Mouse (Mus musculus): ENCODE measurements around the gene Ttll1. TPM values are rescaled to one million over a fixed set of nuclear protein-coding genes. Genes with fewer than 3 reads are reported as not detected.

Gene Ttll1
- total and polyA plus RNA-seq, 3 experiments = 4.5 to 13.6 (median 7.4) TPM

DNA sequence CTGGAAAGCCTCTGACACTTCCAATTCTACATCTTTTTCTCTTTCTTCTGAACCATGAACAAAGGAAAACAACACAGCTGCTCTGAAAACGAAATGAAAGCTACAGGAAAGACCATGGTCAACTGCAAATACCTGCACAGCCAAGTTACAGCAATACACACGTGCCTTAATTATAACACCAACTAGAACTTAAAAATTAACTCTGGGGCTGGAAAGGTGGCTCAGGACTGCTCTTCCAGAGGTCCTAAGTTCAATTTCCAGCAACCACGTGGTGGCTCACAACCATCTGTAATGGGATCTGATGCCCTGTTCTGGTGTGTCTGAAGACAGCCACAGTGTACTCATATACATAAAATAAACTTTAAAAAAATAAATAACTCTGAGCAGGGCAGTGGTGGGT is 55.7 kb downstream of the Ttll1 start:
- DNase-seq = no peak

DNA sequence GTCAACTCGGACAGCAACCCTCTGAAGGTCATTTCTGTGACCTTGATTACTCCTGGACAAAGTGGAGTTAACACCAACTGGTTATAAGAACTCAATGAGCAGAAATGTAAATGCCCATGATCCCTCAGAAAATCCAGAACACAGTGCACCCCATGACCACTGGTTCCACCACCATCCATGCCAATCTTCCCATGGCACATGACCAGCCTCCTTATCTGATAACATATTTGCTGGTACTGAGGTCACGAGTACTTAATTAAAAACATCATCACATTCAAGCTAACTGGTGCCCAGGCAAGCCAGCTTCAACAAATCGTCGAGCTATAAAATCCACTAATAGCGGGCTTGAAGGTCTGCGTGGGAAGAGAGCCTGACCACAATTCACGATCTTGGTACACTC is 56.3 kb downstream of the Ttll1 start:
- no peak for DNase-seq

DNA sequence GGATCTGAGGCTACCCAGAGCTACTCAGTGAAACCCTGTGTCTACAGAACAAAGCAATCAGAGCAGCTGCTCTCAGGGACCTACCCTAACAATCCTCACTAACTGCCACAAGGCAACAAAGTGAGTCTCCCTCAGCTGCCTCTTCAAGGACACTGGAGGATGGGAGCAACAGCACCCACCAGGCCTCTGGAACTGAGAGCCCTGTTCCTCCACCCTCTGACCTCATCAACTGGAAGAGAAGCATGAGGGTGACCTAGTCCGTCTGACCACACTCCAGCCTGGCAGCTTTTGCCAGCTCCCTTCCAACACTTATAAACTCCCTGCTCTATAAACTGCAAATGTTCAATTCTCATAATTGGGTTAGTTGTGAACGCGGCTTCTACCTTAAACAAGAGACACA is 56.8 kb downstream of the Ttll1 start:
- DNase-seq = peak; percentile 72

DNA sequence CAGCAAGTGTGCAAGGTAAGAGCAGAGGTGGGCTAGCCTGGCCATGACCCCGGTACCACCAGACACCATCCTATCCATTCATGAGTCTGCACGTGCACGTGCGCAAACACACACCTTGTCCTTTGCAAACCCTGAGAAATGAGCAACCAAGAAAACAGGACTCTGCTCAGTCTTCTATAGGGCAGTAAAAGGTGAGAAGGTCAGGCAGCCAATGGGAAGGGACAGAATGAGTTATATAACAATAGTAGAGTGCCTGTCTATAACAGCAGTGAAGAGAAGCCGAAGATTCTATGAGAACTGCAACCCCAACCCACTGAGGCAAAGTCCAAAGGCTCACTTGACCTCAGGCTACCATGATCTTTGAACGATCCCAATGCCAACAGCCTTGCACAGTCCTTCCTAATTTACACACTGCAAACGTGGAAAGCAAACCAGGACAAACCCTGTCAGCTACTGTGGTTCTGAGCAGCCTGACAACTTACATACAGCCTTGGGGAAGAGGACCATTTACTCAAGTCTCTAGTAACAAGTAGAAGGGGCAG is 58.4 kb downstream of the Ttll1 start:
- DNase-seq = no peak

DNA sequence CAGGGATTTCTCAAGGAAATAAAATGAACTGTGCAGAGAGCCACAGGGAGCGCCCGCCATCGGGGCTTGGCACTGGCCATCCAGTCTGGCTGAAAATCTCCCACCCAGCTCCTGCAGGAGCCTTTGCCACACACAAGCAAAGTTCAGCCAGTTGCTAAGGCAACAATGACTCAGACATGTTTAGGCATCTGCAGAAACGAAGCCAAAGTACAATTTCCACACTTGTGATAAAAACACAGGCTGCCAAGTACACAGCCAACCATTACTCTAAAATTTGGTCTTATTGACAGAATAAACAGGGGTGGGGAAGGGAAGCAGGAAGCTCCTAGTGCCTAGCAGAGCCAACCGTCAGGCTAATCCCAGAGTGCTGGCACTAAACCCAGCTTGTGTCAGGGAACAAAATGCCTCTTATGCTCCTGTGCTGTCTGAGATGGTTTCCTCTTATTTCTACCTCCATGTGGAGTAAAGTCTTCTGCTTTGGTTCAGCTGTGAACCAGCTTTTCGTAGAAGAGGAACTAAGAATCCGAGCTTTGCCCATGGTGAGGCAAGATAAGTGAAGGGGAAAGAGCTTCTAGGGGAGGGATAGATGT is 59.0 kb downstream of the Ttll1 start:
- DNase-seq = peak; percentile 77

DNA sequence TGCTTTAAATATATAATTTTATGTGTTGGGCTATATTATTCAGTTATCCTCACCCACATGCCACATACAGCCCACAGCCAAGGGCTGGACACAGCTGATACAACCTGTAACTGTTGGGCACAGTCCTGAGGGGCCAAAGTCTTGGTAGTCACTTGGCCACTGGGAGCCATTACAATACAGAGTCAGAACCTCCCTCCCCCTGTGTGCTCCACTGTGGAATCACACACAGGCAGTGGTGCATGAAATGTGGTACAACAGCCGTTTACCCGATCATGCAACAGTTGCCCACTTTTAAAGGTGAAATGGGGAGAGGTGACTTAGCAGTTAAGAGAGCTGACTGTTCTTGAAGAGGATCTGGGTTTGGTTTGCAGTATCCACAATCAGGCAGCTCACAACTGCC is 60.7 kb downstream of the Ttll1 start:
- no peak for DNase-seq

DNA sequence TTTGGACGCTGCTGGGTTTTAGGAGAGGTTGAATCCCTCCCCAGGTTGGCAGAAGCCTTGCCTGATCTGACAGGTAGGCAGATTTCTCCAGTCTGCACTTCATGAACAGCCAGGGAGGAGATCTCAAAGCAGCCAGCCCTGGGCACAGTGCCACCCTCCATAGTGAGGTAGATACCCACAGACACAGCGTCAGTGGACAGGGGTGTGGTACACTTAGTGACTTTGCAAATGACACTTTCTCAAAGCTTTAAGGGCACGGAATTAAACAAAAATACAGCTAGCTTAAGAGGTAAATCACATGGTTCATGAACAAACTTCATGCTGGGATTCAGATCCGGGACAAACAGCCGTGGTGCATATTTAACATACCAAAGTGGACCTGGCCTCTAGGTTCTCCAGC is 62.0 kb downstream of the Ttll1 start:
- no peak for DNase-seq

DNA sequence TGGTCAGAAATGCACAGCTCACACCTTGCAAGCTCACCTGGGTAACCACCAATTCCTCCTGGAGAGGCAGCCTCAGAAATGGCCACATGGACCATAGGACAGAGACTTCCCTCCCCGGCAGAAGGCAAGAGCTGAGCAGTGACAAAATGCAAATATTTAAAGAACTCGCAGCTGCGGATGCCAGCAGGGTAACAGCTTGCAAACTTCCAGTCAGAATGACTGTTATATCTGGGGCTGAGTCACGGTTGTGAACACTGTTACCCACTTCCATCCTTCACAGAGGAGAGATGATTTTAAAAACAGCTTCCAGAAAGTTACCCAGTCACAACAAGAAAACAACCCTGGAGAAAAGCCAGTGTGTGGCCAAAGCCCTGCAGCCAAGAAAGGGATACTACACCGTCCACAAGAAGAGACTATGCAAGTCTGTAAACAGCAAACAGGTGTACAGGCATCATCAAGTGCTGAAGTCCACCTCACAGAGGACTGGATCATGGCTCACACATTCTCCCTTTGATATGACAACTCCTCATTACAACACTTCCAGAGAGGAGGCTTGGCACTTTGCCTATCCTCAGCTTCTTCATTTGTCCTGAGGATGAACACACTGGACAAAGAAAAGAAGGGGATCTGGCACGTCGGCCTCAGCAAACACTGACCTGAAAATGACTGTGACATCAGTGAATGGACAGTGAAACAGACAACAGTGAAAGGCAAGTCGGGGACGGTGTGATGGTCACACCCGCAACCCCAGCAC is 62.7 kb downstream of the Ttll1 start:
- DNase-seq = no peak

DNA sequence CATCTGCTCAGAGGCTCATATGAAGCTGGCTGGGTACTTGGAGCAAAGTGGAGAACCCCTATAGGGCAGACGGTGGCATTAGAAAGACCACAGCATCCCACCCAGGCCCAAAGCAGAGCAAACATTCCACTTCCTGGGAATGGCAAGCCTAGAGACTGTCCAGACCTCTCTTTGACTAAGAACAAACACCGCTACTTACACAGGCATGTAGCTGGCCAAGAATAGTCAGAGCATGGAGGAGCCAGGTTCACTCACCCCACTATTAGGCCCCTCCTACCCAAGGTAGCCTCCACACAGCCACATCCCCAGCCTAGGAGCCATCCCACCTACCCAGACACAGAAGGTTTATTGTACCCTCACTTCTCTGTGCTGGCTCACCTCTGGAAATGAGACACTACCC is 64.8 kb downstream of the Ttll1 start:
- DNase-seq = no peak

DNA sequence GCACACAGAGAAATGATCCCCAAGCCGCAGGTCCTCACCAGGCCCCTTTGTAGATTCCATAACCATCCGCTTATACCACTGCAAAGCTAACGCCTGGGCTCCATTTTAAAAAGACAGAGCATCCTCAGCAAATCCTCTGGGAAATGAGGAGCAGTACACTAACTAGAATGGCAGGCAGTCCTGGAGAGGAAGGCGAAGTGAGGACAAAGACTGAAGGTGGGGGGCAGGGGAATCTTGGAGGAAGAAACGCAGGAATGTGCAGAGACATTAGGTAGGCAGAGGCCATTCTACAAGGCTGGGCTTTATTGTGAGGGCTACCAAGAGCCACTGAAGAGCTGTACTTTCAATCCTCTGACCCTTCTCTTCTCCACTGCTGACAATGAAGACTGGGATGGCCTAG is 65.3 kb downstream of the Ttll1 start:
- DNase-seq = no peak

DNA sequence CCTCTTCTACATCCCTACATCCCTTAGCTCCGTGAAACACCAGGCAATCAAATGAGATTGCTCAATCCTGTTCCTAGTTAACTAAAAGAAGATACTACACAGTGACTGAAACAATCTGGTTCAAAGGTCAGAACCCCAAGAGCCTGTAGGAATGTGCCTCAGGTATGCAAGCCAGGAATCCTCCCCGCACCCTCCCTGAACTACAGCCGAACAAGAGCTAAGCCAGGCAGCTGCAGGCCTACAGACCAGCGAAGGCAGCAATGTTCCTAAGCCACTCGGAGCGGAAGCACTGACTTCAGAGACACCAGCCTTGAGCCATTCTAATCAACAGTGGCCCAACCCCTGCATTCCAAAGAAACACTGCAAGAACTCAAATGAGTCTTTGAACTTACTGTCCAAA is 66.3 kb downstream of the Ttll1 start:
- no peak for DNase-seq

DNA sequence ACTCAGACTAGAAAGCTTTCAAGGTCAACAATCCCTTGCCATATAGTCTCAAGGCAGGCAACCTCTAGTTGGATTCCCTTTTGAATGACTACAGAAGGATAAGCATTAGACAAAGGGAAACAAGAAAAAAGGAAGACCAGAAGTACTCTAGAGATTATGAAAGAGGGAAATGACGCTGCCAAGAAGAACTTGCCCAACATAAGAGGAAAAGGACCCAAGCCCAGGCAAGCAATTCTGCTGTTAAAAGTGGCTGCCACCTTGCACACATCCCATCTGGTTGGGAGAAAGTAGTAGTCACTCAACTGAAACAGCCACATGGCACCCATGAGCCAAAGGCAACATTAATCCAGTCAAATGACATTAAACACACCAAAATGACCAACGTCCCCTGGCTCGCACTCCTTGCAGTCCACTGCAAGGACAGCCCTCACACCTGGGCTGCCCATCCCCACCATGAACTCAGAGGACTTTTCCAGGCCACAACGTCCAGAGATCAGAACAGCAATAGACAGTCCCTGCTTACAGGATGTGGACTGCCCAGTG is 68.1 kb downstream of the Ttll1 start:
- no peak for DNase-seq

DNA sequence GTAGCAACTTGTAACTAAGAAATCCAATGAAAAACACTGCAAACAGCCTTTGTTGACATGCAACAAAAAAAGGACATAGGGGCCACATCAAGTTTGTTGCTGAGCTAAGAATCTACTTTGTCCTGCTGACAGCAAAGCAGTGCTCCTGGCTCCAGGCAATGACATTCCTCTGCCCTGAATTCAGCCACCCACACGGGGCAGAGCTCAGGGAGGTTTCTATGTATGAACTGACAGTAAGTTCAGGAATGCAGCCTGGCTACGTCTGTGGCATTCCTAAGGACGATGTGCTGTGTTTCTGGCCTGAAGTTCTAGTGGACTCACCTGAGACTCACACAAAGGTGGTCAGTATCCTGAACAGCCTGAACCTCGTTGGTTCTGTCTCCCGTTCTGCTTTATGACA is 70.0 kb downstream of the Ttll1 start:
- DNase-seq = no peak

DNA sequence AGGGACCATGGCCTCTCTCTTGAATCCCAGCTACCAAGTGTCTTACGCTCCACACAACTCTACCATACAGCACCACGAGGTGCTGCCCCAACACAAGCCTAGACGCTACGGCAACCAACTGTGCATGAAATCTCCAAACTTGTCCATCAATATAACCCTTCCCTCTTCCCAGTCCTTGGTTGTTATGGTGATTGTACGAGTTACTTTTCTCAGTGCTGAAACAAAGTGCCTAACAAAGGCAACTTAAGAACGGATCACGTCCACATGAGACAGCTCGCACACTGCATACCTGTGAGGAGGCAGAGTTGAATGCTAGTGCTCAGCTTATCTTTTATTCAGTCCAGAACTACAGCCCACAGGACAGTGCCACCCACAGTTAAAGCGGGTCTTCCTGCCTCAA is 74.2 kb downstream of the Ttll1 start:
- DNase-seq = no peak

DNA sequence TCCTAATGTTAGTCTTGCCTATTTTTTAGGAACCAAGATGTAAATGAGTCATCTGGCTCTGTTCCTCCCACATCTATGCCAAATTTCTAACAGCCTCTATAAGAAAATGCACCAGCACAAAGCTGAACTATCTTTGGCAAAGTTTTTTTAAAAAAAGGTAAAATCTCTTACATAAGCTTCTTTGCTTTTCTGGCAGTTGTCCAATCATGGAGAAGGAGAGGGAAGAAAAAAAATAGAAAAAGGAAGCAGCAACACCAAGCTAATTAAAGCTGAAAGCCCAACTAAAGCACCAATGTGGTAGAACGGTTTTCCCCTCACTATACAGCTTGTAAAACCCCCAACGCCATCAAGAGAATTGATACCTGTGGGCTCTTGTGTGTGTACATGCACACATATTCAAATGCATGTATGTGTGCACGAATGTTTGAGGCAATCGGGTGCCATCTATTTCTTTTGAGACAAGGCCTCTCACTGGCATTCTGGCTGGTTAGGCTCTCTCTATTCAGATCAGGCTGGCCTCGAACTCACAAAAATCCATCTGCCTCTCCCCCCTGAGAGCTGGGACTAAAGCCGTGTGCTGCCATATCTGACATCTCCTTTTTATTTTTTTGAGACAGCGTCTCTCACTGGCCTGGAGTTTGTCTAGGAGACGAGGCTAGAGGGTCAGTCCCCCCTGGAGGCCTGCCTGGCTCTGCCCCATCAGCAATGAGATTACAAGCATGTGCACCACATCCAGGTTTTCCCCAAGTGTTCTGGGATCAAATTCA is 75.2 kb downstream of the Ttll1 start:
- no peak for DNase-seq

DNA sequence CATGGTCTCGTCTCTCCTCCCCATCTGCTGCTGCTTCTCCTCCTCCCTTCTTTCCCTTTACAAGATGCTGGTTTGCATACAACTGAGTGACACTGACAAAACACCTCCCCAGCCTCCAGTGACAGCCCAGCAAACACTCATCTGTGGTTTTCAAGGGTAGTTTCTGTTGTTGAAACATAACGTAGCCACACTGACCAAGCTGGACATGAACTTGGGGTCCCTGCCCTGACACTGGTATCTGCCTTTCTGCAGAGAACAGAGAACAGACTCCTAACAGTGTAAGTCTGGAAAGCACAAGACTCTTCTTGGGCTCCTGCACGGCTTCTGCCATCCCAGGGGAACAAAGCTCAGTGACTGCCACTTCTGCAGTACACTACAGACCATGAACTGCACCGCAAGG is 76.0 kb downstream of the Ttll1 start:
- DNase-seq = no peak

Small RNAs within 50 kb of the gene (microRNA-seq; reads per million reads assigned to microRNA genes)
- gene Gm24575 = 0 reads per million in 2 experiments

Other genes starting within 250 kb of the Ttll1 start
- gene Arfgap3, start 160.6 kb downstream of the Ttll1 start, total RNA-seq (2021) = 10 to 100 TPM; 23.6 to 32.4 TPM
- gene Arfgap3, start 160.6 kb downstream of the Ttll1 start, polyA plus RNA-seq (2012; rRNA removed) = 13.0 and 14.7 TPM in 2 replicates
- 100 to 1,000 TPM in 1 of 2 experiments, 10 to 100 TPM in 1; 76.7 to 111 TPM for gene Pacsin2, start 46.3 kb downstream of the Ttll1 start, total RNA-seq (2021)
- gene Pacsin2, start 46.3 kb downstream of the Ttll1 start, polyA plus RNA-seq (2012; rRNA removed) = 25.3 and 28.9 TPM in 2 replicates
- gene Bik, start 16.0 kb upstream of the Ttll1 start, total RNA-seq (2021) = 1 to 10 TPM; 3.2 to 7.3 TPM
- gene Bik, start 16.0 kb upstream of the Ttll1 start, polyA plus RNA-seq (2012; rRNA removed) = 9.1 and 11.4 TPM in 2 replicates
- 100 to 1,000 TPM; 298 to 606 TPM for gene Tspo, start 52.7 kb upstream of the Ttll1 start, total RNA-seq (2021)
- 1,564 and 1,830 TPM in 2 replicates for gene Tspo, start 52.7 kb upstream of the Ttll1 start, polyA plus RNA-seq (2012; rRNA removed)
- 10 to 100 TPM; 26.2 to 45.8 TPM for gene Mcat, start 52.9 kb upstream of the Ttll1 start, total RNA-seq (2021)
- 86.0 and 113 TPM in 2 replicates for gene Mcat, start 52.9 kb upstream of the Ttll1 start, polyA plus RNA-seq (2012; rRNA removed)
- gene Ttll12, start 84.3 kb upstream of the Ttll1 start, total RNA-seq (2021) = 10 to 100 TPM; 31.7 to 46.2 TPM
- gene Ttll12, start 84.3 kb upstream of the Ttll1 start, polyA plus RNA-seq (2012; rRNA removed) = 47.4 and 48.0 TPM in 2 replicates
- 1 to 10 TPM; 3.2 to 9.1 TPM for gene Scube1, start 214.1 kb upstream of the Ttll1 start, total RNA-seq (2021)
- gene Scube1, start 214.1 kb upstream of the Ttll1 start, polyA plus RNA-seq (2012; rRNA removed) = 10.5 and 15.1 TPM in 2 replicates

All from adrenal gland, adult 2 months (tissue).